Mouse (Mus musculus): ENCODE results near the gene Prkd3. TPM values are rescaled to one million over a fixed set of nuclear protein-coding genes. Genes with fewer than 3 reads are reported as not detected.

The Prkd3 gene
- total RNA-seq, 2 experiments from 2014 or later, result 7.7 to 9.1 TPM

- DNase-seq (ENCODE audit: low spot score), result no peak
Measured at GRCm38 (mm10) chr17:79013625-79014024, 7.0 kb downstream of the Prkd3 start.

GRCm38 (mm10) chr17:78999745-79000270 lies 20.8 kb downstream of the Prkd3 start:
- no peak for DNase-seq (ENCODE audit: low spot score)

GRCm38 (mm10) chr17:78999189-78999588 lies 21.4 kb downstream of the Prkd3 start:
- DNase-seq (ENCODE audit: low spot score), result no peak

- DNase-seq (ENCODE audit: low spot score), result no peak
Measured at GRCm38 (mm10) chr17:78998130-78998529, 22.5 kb downstream of the Prkd3 start.

DNA sequence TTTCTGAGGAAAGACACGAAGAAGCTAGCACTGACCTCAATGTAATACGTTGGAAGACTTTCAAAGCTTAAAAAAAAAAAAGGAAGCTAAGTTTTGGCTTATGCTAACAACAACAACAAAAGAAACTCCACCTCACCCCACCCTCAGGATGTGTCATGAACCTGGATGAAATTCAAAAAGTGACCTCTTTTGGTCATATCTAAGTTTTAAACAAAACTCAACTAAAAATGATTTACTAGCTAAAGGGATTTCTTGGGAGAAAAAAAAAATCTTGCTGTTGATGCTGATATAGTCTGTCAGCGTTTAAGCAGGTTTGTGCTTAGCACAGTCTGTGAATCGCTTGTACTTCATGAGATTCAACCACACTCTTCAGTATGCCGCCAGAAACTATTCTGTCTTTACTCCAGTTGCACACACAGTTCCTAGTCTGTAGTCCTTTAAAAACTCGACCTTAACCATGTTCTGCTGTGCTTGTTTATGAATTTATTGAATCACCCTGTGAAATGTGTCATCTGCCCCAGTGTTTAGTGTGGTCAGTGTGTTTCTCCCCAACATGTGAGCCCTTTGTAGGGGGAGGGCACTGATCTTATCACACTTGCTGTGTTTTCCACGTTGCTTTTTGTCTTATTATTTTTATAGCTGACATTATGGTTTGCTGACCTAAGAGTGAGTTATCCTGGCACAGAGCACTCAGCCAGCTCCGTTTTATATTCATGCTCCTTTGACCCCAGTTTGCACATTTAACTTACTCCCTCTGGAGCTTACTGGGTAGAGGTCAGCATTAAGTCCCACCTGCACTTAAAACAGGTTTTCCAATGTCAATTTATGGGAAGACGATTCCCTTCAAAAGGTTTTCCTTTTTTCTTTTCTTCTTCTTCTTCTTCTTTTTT lies 25.4 kb downstream of the Prkd3 start:
- peak; percentile 23 for DNase-seq (ENCODE audit: low spot score)

- peak; percentile 20 for DNase-seq (ENCODE audit: low spot score)
Measured at GRCm38 (mm10) chr17:78994382-78994781, 26.2 kb downstream of the Prkd3 start.

- DNase-seq (ENCODE audit: low spot score), result no peak
Measured at GRCm38 (mm10) chr17:78993670-78994069, 26.9 kb downstream of the Prkd3 start.

DNA sequence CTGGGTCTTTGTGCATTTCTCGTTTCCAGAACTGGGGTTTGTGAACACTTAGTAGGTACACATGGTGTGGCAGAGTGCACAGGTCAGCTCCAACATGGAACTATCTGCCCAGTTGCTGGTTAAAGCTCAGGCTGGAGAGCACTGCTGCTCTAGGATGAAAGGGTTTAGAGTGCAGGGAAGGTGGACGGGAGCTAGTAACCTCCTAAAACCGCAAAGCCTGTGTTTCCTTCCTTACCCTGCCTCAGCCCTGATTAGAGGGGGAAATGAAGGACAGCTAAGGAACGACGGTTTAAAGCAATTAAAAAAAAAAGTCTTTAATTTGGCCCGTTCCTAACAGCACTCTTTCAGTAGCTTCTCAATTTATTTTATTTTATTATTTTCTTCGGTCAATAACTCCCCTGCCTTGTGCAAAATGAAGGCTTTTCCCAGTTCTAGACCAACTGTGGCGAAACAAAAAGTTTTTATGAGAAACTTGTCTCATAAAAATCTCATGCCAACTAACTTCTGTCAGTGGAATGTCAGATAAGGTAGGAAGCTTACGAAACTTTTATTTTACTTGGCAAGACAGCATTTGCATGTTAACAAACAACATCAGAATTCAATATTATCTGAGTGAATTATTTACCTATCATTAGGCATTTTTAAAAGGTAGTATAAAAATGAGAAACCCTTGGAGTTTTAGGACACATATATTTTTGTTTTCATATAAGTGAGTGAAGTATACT lies 28.2 kb downstream of the Prkd3 start:
- no peak for DNase-seq (ENCODE audit: low spot score)

DNA sequence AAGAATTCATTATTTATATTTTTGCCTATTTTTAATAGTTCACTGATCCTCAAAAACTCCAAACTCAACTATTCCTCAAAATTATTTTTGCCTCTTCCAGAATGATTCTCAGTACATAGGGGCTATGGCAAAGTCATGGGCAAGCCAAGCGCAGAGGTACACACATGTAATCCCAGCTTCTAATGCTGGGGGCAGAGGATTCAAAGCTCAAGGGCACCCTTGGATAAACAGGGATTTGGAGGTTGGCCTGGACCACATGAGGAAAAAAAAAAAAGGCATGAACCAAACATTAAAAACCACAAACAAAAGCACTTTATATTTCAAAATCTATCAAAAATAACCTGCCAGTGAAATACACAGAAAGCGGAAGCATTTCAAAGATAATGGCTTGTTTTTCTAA lies 29.1 kb downstream of the Prkd3 start:
- DNase-seq (ENCODE audit: low spot score), result no peak

- DNase-seq (ENCODE audit: low spot score), result no peak
Measured at GRCm38 (mm10) chr17:78989015-78989414, 31.6 kb downstream of the Prkd3 start.

GRCm38 (mm10) chr17:78983736-78984135 lies 36.9 kb downstream of the Prkd3 start:
- DNase-seq (ENCODE audit: low spot score), result no peak

DNA sequence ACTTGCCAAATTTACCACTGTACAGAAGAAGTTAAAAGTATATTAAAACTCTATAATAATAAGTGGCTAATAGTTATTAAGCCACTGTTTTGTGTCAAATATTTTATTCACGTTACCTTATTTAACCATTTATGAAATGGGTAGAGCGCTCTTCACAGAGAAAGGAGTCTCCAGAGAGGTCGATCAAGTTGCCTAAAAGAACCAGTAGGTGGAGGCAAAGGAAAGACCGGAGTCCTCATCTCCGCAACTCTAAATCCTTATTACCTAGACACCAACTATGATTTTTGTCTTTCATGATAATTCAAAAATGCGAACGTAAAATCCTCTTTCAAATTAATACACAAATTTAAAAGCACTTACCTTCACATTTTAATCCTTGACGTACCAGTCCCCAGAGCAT lies 37.5 kb downstream of the Prkd3 start:
- DNase-seq (ENCODE audit: low spot score), result no peak

DNA sequence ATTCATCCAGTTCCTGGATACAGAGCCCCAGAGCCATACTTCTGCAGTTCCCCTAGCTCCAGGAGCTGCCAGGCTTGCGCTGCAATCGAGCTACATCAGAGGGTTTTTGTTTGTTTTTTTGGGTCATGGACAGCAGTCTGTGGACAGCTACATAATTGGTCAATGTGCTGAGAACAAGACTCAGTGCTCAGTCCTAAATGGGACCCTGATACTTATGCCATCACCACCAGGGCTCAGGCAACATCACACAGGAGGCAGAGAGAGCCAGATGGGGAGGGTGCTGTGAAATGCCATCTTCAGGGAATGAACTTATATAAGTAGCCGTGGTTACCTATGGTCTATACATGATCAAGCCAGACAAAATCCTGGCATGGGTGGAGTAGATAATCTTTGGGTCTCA lies 52.1 kb downstream of the Prkd3 start:
- no peak for DNase-seq (ENCODE audit: low spot score)

GRCm38 (mm10) chr17:78966092-78966883 lies 54.3 kb downstream of the Prkd3 start:
- DNase-seq (ENCODE audit: low spot score), result no peak

GRCm38 (mm10) chr17:78964387-78964786 lies 56.2 kb downstream of the Prkd3 start:
- no peak for DNase-seq (ENCODE audit: low spot score)

DNA sequence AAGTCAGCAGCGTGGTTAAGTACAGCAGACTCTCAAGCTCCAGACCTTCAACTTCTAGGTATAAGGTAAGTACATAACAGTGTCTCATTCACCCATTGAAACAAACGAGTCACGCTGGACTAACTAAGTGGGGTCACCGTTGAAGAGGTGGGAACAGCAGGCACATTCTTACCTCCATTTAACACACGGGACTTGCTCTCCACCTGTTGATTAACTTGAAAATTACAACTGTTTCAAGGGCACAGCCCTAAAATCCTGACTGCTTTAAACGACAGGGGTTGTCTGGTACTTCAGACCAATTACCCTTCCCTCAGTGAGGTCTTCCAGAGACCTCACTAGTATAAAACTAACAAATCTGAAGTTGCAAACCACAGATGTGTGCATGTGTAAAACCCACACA lies 61.1 kb downstream of the Prkd3 start:
- no peak for DNase-seq (ENCODE audit: low spot score)

DNA sequence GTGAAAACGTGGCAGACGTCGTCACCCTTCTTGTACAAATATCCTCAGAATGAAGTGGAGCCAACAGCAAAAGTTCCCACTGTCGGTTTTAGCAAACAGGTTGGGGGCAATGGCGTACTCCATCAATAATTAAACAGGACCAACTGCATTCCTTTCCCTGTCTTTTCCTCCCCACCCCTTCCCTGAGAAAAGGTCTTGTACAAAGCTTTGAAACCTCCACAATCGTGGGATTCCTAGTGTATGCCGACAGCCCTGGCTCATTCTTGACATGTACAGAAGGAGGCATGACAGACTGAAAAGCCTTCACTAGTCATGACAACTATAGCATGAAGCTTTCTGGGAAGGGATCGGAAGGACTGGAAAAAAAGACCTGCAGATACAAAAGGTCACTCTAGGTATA lies 67.4 kb downstream of the Prkd3 start:
- DNase-seq (ENCODE audit: low spot score), result no peak

- DNase-seq (ENCODE audit: low spot score), result no peak
Measured at GRCm38 (mm10) chr17:78952070-78952469, 68.5 kb downstream of the Prkd3 start.

DNA sequence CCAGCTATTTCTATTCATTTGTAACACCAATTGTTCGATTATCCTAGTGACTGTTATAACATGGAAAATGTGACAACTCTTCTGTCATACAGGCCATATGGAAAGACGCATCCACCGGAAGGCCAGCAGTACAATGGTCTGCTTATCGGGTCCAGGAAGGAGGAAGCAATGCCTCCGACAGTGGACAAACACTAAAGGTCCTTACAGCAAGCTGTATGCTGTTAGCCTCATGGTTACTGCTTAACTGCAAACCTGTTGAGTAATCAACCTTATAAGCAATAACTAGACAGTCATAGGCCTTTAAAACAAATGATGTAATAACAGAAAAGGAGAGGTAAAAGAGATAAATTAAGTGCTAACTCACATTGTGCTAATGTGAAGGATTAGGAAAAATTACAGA lies 69.4 kb downstream of the Prkd3 start:
- no peak for DNase-seq (ENCODE audit: low spot score)

GRCm38 (mm10) chr17:78942579-78942978 lies 78.0 kb downstream of the Prkd3 start:
- no peak for DNase-seq (ENCODE audit: low spot score)

DNA sequence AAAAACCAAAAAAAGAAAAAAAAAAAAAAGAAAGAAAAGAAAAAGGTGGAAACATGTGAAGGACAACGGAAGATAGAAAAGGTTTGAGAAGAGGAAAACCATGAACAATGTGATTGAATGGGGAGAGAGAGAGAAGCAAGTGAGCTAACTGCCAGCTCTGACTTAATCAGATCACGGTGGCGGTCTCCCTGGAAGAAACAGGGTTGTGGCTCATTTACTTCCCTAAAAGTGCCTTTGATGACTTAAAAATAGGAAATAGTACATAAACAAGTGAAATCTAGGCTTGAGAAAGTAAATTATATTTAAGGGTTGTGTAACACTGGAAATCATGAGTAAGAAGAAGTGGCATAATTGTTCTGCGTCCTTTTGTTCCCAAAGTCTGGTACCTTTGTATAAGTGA lies 81.7 kb downstream of the Prkd3 start:
- no peak for DNase-seq (ENCODE audit: low spot score)

All from gastrocnemius, adult 18-20 months (tissue).